Mouse (Mus musculus) left cerebral cortex, adult 6 months (tissue): ENCODE data around the gene Kcnq5. TPM values are rescaled to one million over a fixed set of nuclear protein-coding genes. Genes with fewer than 3 reads are reported as not detected.

Experiments used
- long read RNA-seq, 2 experiments: library from polyadenylated mRNA; unstranded; transcript quantifications; one replicate each; pipeline ENCODE4 v2.0.0; 2019 to 2020
- polyA plus RNA-seq: library from polyadenylated mRNA; unstranded; fragments of <200 nt; fragmentation: Nextera tagmentation; gene quantifications from 2 replicates; pipeline ENCODE4 v1.2.3, GENCODE M21; 2021

Gene Kcnq5
- 6.8 and 11.6 TPM in 2 replicates for polyA plus RNA-seq
- long read RNA-seq, experiment 1, partial matches to known transcripts = 25 of 44 reads
- long read RNA-seq, experiment 1, other reads (novel, unspliced or antisense) = 19 of 44 reads
- long read RNA-seq, experiment 2, partial matches to known transcripts = 0 of 26 reads
- long read RNA-seq, experiment 2, other reads (novel, unspliced or antisense) = 26 of 26 reads

GRCm38 (mm10) chr1:21961251-21962082 lies at the start of gene Kcnq5:
Kcnq5 (minus strand) TSS chr1:21961942.

GRCm38 (mm10) chr1:21383256-21383655 lies 578.5 kb downstream of the Kcnq5 start, which contains the start of gene Khdc1b:
Khdc1b (plus strand) TSS chr1:21383556.

GRCm38 (mm10) chr1:21368031-21368430 lies 593.7 kb downstream of the Kcnq5 start, which contains the start of gene Khdc1c:
Khdc1c (plus strand) TSS chr1:21368331.

GRCm38 (mm10) chr1:21349341-21349740 lies 612.4 kb downstream of the Kcnq5 start, which contains the start of gene Khdc1a:
Khdc1a (plus strand) TSS chr1:21349641.

